Comparison of ENCODE assay signal across 14 mouse cellular contexts in genomic region chr9:87732416-87733235, GRCm38 (mm10). TPM values are rescaled to one million over a fixed set of nuclear protein-coding genes. Genes with fewer than 3 reads are reported as not detected.
DNase-seq lines count a peak whose midpoint lies in the region; ATAC-seq and TF ChIP-seq lines count a peak whose summit lies in the region.
"Had no signal": no experiment of that assay in that cellular context is flagged by ENCODE, and none has a peak within 500 bp of the region (broad histone marks: within the 10 kb centered on the region; RNA-seq: fewer than 3 reads in every experiment).

No protein-coding gene starts in this region.

- no peak overlapping the region for H3K4me3 ChIP-seq in lung, embryonic 14.5 days (ENCODE audit: low read depth, low read length)
- peak overlapping the region in 1 of 2 experiments; percentile 16; a peak in 2 of 4 replicates for H3K4me3 ChIP-seq in heart, embryonic 14.5 days (ENCODE audit: control insufficient read depth in 1 of 2, insufficient read depth in 1 of 2, low read depth in 1 of 2, low read length in 2 of 2)

- no peaks in the 10 kb centered on the region for H3K9me3 ChIP-seq in lung, embryonic 14.5 days (ENCODE audit: low read depth, low read length)
- no peaks in the 10 kb centered on the region for H3K9me3 ChIP-seq in heart, embryonic 14.5 days (ENCODE audit: control insufficient read depth, low read length)

- H3K4me2 ChIP-seq in lung, embryonic 14.5 days, result no peak overlapping the region
- peak overlapping the region; percentile 52 for H3K4me2 ChIP-seq in heart, embryonic 14.5 days (ENCODE audit: low read length)

- peaks cover 94% of the 10 kb centered on the region for H3K27me3 ChIP-seq in lung, embryonic 14.5 days (ENCODE audit: insufficient read depth, low read length)
- peaks cover 36% of the 10 kb centered on the region for H3K27me3 ChIP-seq in heart, embryonic 14.5 days (ENCODE audit: control insufficient read depth, insufficient read depth, low read length)

- no peak overlapping the region for H3K27ac ChIP-seq in lung, embryonic 14.5 days (ENCODE audit: low read depth)
- peak overlapping the region; percentile 1 to 53 for H3K27ac ChIP-seq in heart, embryonic 14.5 days (replicated peaks in 1 of 2; ENCODE audit: control insufficient read depth in 1 of 2, insufficient read depth in 1 of 2, low read depth in 2 of 2, low read length in 2 of 2)

- 12% methylated on average over 25 of the region's 25 CpGs for WGBS in lung, embryonic 14.5 days
- 17% methylated on average over 25 of the region's 25 CpGs for WGBS in heart, embryonic 14.5 days

- no peak for ATAC-seq in lung, embryonic 14.5 days (ENCODE audit: insufficient read depth)
- ATAC-seq in heart, embryonic 14.5 days (ENCODE audit: insufficient number of reproducible peaks, insufficient read depth, low FRiP score, low read depth), result no peak

- no peaks in the 10 kb centered on the region; the same call in 1 of the 2 replicates for H3K4me1 ChIP-seq in lung, embryonic 14.5 days (ENCODE audit: insufficient read depth)
- H3K4me1 ChIP-seq in heart, embryonic 14.5 days (ENCODE audit: control insufficient read depth in 2 of 2, insufficient read depth in 2 of 2, low read length in 2 of 2), result peaks cover 3 to 4% of the 10 kb centered on the region in 2 experiments; a peak in 2 of 4 replicates

- no peak overlapping the region for H3K9ac ChIP-seq in lung, embryonic 14.5 days
- H3K9ac ChIP-seq in heart, embryonic 14.5 days (ENCODE audit: low read length), result peak overlapping the region; percentile 25; the same call in 1 of the 2 replicates

- TF ChIP-seq CTCF in lung, embryonic 14.5 days (IDR thresholded peaks at IDR 0.05; ENCODE audit: low read depth), result no peak

- peak; percentile 19 for DNase-seq in lung, embryonic 14.5 days
- no peak for DNase-seq in lung, postnatal 4 days
- peak; percentile 51 for DNase-seq in embryo, embryonic 9.5 days (ENCODE audit: extremely low spot score)
- peak; percentile 44 for DNase-seq in retina, embryonic 14.5 days (ENCODE audit: low spot score)
- no peak for DNase-seq in adrenal gland, adult 18-20 months (ENCODE audit: low spot score in 2 of 2)
- DNase-seq in kidney, postnatal 10 days, result no peak
- DNase-seq: adrenal gland, adult 2 months; cerebellum, adult 11 months had no signal

- no peaks in the 10 kb centered on the region for H3K36me3 ChIP-seq in lung, embryonic 14.5 days (ENCODE audit: insufficient read depth)
- no peaks in the 10 kb centered on the region for H3K36me3 ChIP-seq in heart, embryonic 14.5 days (ENCODE audit: control insufficient read depth, insufficient read depth, low read length)
- H3K36me3 ChIP-seq: G1E had no signal

RNA-seq across cellular contexts. Expression of gene Tbx18, which starts 1.6 kb away (rescaled TPM):
- 0.42 and 0.80 TPM in 2 replicates for polyA plus RNA-seq in lung, embryonic 14.5 days (2014; fragmentation: Nextera tagmentation; extraction: Ambion mirVana)
- polyA plus RNA-seq in heart, embryonic 14.5 days (2014; fragmentation: Nextera tagmentation; extraction: Ambion mirVana), result 11.6 and 13.2 TPM in 2 replicates
- 1 to 10 TPM in 1 of 2 experiments, under 1 TPM in 1; 0.70 to 1.4 TPM for total RNA-seq in adrenal gland, adult 18-20 months (2021)
- total RNA-seq: G1E; hematopoietic stem cell, adult 5-6 weeks; megakaryocyte progenitor cell, adult 5-6 weeks; neutrophil, adult 5-6 weeks had no signal
- polyA plus RNA-seq: G1E; spleen, adult 2 months had no signal

Comparison
In these comparisons a context has a peak if more than half of its experiments do, and no peak if none do; other contexts are left out.
1. DNase-seq: peak in lung, embryonic 14.5 days (single experiment), embryo, embryonic 9.5 days (single experiment) and retina, embryonic 14.5 days (single experiment); none in lung, postnatal 4 days (0 of 2), adrenal gland, adult 18-20 months (0 of 2) and kidney, postnatal 10 days (single experiment).